Mouse (Mus musculus): ENCODE results near the gene Serinc2. TPM values are rescaled to one million over a fixed set of nuclear protein-coding genes. Genes with fewer than 3 reads are reported as not detected.

Gene Serinc2
- total and polyA plus RNA-seq, 2 experiments from 2014 or later = 11.1 to 12.6 TPM

DNA sequence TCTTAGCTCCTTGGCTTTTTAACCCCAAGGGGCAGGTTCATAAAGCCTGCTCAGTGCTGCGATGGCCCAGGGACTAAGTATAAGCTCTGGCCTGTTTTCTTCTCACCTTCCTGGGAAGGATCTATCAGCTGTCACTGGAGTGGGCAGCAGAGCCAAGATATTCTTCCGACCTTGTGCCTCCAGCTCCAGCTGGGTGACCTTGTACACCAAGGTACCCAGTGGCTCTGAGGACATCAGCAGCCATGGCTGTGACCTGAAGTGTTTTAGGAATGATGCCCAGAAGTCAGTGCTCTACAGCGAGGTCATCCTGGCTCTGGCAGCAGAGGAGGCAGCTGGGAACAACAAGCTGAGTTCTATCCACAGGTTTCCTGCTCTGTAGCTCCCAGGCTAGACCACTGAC is 33.5 kb upstream of the Serinc2 start:
- DNase-seq (ENCODE audit: low spot score) = no peak
- no peak for TF ChIP-seq CTCF (IDR thresholded peaks at IDR 0.05)
- 92% methylated on average over 3 of the region's 3 CpGs for WGBS

DNA sequence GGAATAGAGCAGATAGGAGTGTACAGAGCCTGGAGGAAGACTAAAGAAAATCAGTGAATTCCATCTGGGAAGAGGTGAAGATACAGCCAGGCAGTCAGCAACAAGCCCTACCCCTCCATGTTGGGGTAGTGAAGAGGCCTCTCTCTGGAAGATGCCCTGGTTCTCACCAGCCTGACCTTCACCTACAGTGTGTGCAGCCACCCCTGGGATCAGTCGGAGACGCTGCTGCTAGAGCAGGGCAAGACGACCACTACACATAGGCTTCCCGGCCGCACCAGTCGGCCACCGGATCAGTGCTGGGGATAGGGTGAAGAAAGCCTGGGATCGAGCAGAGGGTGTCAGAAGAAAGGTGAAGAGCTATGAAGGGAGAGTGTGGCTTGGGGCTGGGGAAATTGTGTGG is 30.2 kb upstream of the Serinc2 start:
- no peak for ATAC-seq (ENCODE audit: low FRiP score)
- TF ChIP-seq CTCF (IDR thresholded peaks at IDR 0.05) = no peak
- Histone ChIP-seq H3K27me3 (ENCODE audit: insufficient read depth, low read length) (0 out of 2 replicates have a peak, but pooled peaks cover 3% of the 10 kb centered on the region), H3K9me3 (ENCODE audit: low read length) (no peaks in the 10 kb centered on the region), H3K4me2 (ENCODE audit: low read depth, low read length, poor library complexity, severe bottlenecking) (peak overlapping the region; percentile 73), H3K4me3 (ENCODE audit: low read depth, low read length) (peak overlapping the region; percentile 50), H3K36me3 (ENCODE audit: insufficient read depth, low read length) (peaks cover 12% of the 10 kb centered on the region), H3K27ac (ENCODE audit: low read depth, low read length) (peak overlapping the region; percentile 82), H3K4me1 (ENCODE audit: insufficient read depth, low read length) (0 out of 2 replicates have a peak, but pooled peaks cover 17% of the 10 kb centered on the region), H3K9ac (replicated peaks; ENCODE audit: low read length, poor library complexity, severe bottlenecking) (peak overlapping the region; percentile 66)
- no peak for DNase-seq (ENCODE audit: low spot score)
- 39% methylated on average over 8 of the region's 8 CpGs for WGBS

More for the DNA sequence above, 33.5 kb upstream of the Serinc2 start:
- H3K27me3 ChIP-seq (ENCODE audit: insufficient read depth, low read length) = no peaks in the 10 kb centered on the region
- H3K36me3 ChIP-seq (ENCODE audit: insufficient read depth, low read length) = peaks cover 21% of the 10 kb centered on the region
- H3K9me3 ChIP-seq (ENCODE audit: low read length) = no peaks in the 10 kb centered on the region
- no peak for ATAC-seq (ENCODE audit: low FRiP score)
- no peak overlapping the region for H3K4me3 ChIP-seq (ENCODE audit: low read depth, low read length)
- no peak overlapping the region for H3K27ac ChIP-seq (ENCODE audit: low read depth, low read length)
- no peak overlapping the region for H3K4me2 ChIP-seq (ENCODE audit: low read depth, low read length, poor library complexity, severe bottlenecking)
- H3K9ac ChIP-seq (replicated peaks; ENCODE audit: low read length, poor library complexity, severe bottlenecking) = no peak overlapping the region
- H3K4me1 ChIP-seq (ENCODE audit: insufficient read depth, low read length) = 0 out of 2 replicates have a peak, but pooled peaks cover 7% of the 10 kb centered on the region

- no peaks in the 10 kb centered on the region for H3K9me3 ChIP-seq (ENCODE audit: low read length)
- peak within 1 kb of the TSS; percentile 82 for H3K27ac ChIP-seq (ENCODE audit: low read depth, low read length)
- H3K4me1 ChIP-seq (ENCODE audit: insufficient read depth, low read length) = 0 out of 2 replicates have a peak, but pooled peaks cover 17% of the 10 kb centered on the region
- under 1% methylated on average over 51 of the region's 52 CpGs for WGBS
- peak within 1 kb of the TSS; percentile 73 for H3K4me2 ChIP-seq (ENCODE audit: low read depth, low read length, poor library complexity, severe bottlenecking)
- peaks cover 7% of the 10 kb centered on the region; the same call in 1 of the 2 replicates for H3K36me3 ChIP-seq (ENCODE audit: insufficient read depth, low read length)
- H3K27me3 ChIP-seq (ENCODE audit: insufficient read depth, low read length) = 0 out of 2 replicates have a peak, but pooled peaks cover 3% of the 10 kb centered on the region
- peak within 1 kb of the TSS; percentile 50 for H3K4me3 ChIP-seq (ENCODE audit: low read depth, low read length)
- peak within 1 kb of the TSS; percentile 66 for H3K9ac ChIP-seq (replicated peaks; ENCODE audit: low read length, poor library complexity, severe bottlenecking)
- DNase-seq (ENCODE audit: low spot score) = peak; percentile 76
- peak; percentile 85 for ATAC-seq (ENCODE audit: low FRiP score)
- no peak for TF ChIP-seq CTCF (IDR thresholded peaks at IDR 0.05)
Observed at GRCm38 (mm10) chr4:130308231-130309081, 29.5 kb upstream of the Serinc2 start, which contains the start of the genes Fabp3 and Gm10570. TSS of gene Fabp3 (plus strand) at chr4:130308595. TSS of gene Gm10570 (minus strand) at chr4:130308674.

GRCm38 (mm10) chr4:130307851-130308230 is 28.8 kb upstream of the Serinc2 start:
- Histone ChIP-seq H3K9me3 (ENCODE audit: low read length) (no peaks in the 10 kb centered on the region), H3K4me2 (ENCODE audit: low read depth, low read length, poor library complexity, severe bottlenecking) (peak overlapping the region; percentile 73), H3K4me3 (ENCODE audit: low read depth, low read length) (peak overlapping the region; percentile 50), H3K27me3 (ENCODE audit: insufficient read depth, low read length) (0 out of 2 replicates have a peak, but pooled peaks cover 3% of the 10 kb centered on the region), H3K27ac (ENCODE audit: low read depth, low read length) (peak overlapping the region; percentile 82), H3K36me3 (ENCODE audit: insufficient read depth, low read length) (peaks cover 3% of the 10 kb centered on the region; the same call in 1 of the 2 replicates), H3K4me1 (ENCODE audit: insufficient read depth, low read length) (0 out of 2 replicates have a peak, but pooled peaks cover 17% of the 10 kb centered on the region), H3K9ac (replicated peaks; ENCODE audit: low read length, poor library complexity, severe bottlenecking) (peak overlapping the region; percentile 66)
- ATAC-seq (ENCODE audit: low FRiP score) (peak; percentile 63; the same call in 1 of the 2 replicates), DNase-seq (ENCODE audit: low spot score) (no peak)
- under 1% methylated on average over 23 of the region's 23 CpGs for WGBS
- no peak; the same call in 1 of the 2 replicates for TF ChIP-seq CTCF (IDR thresholded peaks at IDR 0.05)

- Histone ChIP-seq H3K9me3 (ENCODE audit: low read length) (no peaks in the 10 kb centered on the region), H3K4me3 (ENCODE audit: low read depth, low read length) (peak overlapping the region; percentile 50; the same call in 1 of the 2 replicates), H3K9ac (replicated peaks; ENCODE audit: low read length, poor library complexity, severe bottlenecking) (no peak overlapping the region), H3K36me3 (ENCODE audit: insufficient read depth, low read length) (no peaks in the 10 kb centered on the region), H3K4me1 (ENCODE audit: insufficient read depth, low read length) (0 out of 2 replicates have a peak, but pooled peaks cover 17% of the 10 kb centered on the region), H3K27ac (ENCODE audit: low read depth, low read length) (no peak overlapping the region), H3K27me3 (ENCODE audit: insufficient read depth, low read length) (0 out of 2 replicates have a peak, but pooled peaks cover 3% of the 10 kb centered on the region), H3K4me2 (ENCODE audit: low read depth, low read length, poor library complexity, severe bottlenecking) (peak overlapping the region; percentile 73)
- DNase-seq (ENCODE audit: low spot score) = no peak
- no peak for ATAC-seq (ENCODE audit: low FRiP score)
- TF ChIP-seq CTCF (IDR thresholded peaks at IDR 0.05) = no peak
- WGBS = 77% methylated on average over 10 of the region's 10 CpGs
Observed at GRCm38 (mm10) chr4:130306796-130307630, 28.0 kb upstream of the Serinc2 start.

Data from midbrain, postnatal 0 days (tissue).